Mouse (Mus musculus) spleen, adult 2 months (tissue): ENCODE data around the gene Snrpc. TPM values are rescaled to one million over a fixed set of nuclear protein-coding genes. Genes with fewer than 3 reads are reported as not detected.

Experiments
- DNase-seq, 2 experiments: peaks; one replicate each; pipeline versions ENCODE4 v3.0.0 to v3.0.0-alpha.2; 2012 to 2021; ENCODE audit warnings: low spot score in 2 of 2, low read depth in 1 of 2
- H3K27ac ChIP-seq: fragments of 200-500 bp; 2 replicates; pipeline ENCODE4 v1.5.1; 2012; ENCODE audit warnings: low read length, inconsistent platforms; ENCODE audit not compliant: insufficient read depth
- H3K27me3 ChIP-seq: fragments of 200-500 bp; 2 replicates; pipeline ENCODE4 v1.6.1; 2012; ENCODE audit warnings: mild to moderate bottlenecking, moderate library complexity, low read length, inconsistent platforms; ENCODE audit not compliant: control insufficient read depth, insufficient read depth
- H3K36me3 ChIP-seq: fragments of 200-500 bp; 2 replicates; pipeline ENCODE4 v1.6.1; 2012; ENCODE audit warnings: mild to moderate bottlenecking, low read length, inconsistent platforms; ENCODE audit not compliant: control insufficient read depth, insufficient read depth
- H3K4me1 ChIP-seq: fragments of 200-500 bp; 2 replicates; pipeline ENCODE4 v1.6.1; 2011; ENCODE audit warnings: inconsistent platforms; ENCODE audit not compliant: control insufficient read depth, insufficient read depth, insufficient read length
- H3K4me3 ChIP-seq: fragments of 200-500 bp; 2 replicates; pipeline ENCODE4 v1.5.1; 2011; ENCODE audit warnings: mild to moderate bottlenecking, inconsistent platforms; ENCODE audit not compliant: insufficient read depth, insufficient read length; ENCODE audit errors: extremely low read depth
- CTCF ChIP-seq: fragments of 200-500 bp; IDR thresholded peaks from 2 replicates; pipeline ENCODE4 v1.5.1; 2011; ENCODE audit warnings: mild to moderate bottlenecking, inconsistent platforms; ENCODE audit not compliant: insufficient read depth, insufficient read length, insufficient replicate concordance; ENCODE audit errors: extremely low read depth
- POLR2A ChIP-seq: fragments of 200-500 bp; IDR thresholded peaks from 2 replicates; pipeline ENCODE4 v1.6.1; 2011; ENCODE audit warnings: low read depth, low read length, inconsistent platforms
- WGBS: fragments of 180-500 bp; shearing (Covaris S2); methylation state at CpG from one replicate; pipeline ENCODE4 v1.1.7; 2018; 5-methylcytosine and 5-hydroxymethylcytosine counted together
- polyA plus RNA-seq: library from polyadenylated mRNA; depleted of rRNA; stranded (reverse); fragments of >200 nt; gene quantifications from 2 replicates; pipeline ENCODE4 v1.2.3, GENCODE M21; 2012

The Snrpc gene
- polyA plus RNA-seq, 1 experiment: 63.5 TPM

- no peak overlapping the region for H3K4me3 ChIP-seq
- TF ChIP-seq CTCF (no peak), POLR2A (no peak)
- H3K27ac ChIP-seq: no peak overlapping the region
- 92% methylated on average over 1 of the region's 1 CpGs for WGBS
- H3K4me1 ChIP-seq: no peaks in the 10 kb centered on the region
- no peaks in the 10 kb centered on the region for H3K27me3 ChIP-seq
- DNase-seq: no peak
- peaks cover 35% of the 10 kb centered on the region for H3K36me3 ChIP-seq
Observed at GRCm38 (mm10) chr17:27848351-27848750, 10.4 kb downstream of the Snrpc start.

GRCm38 (mm10) chr17:27851076-27851475 is 13.1 kb downstream of the Snrpc start:
- Histone ChIP-seq H3K4me1 (no peaks in the 10 kb centered on the region), H3K27me3 (no peaks in the 10 kb centered on the region), H3K27ac (no peak overlapping the region), H3K4me3 (no peak overlapping the region), H3K36me3 (peaks cover 24% of the 10 kb centered on the region)
- 30% methylated on average over 3 of the region's 3 CpGs for WGBS
- DNase-seq: no peak
- TF ChIP-seq CTCF (no peak), POLR2A (no peak)

GRCm38 (mm10) chr17:27856265-27856797 is 18.4 kb downstream of the Snrpc start, which contains the start of gene Uhrf1bp1:
Uhrf1bp1 (plus strand) TSS chr17:27856441.
- Histone ChIP-seq H3K4me1 (no peaks in the 10 kb centered on the region; the same call in 1 of the 2 replicates), H3K36me3 (peaks cover 1% of the 10 kb centered on the region; the same call in 1 of the 2 replicates), H3K4me3 (peak within 1 kb of the TSS; percentile 91), H3K27me3 (peaks cover 8% of the 10 kb centered on the region), H3K27ac (no peak within 1 kb of the TSS; the same call in 1 of the 2 replicates)
- no peak for TF ChIP-seq POLR2A
- TF ChIP-seq CTCF: no peak
- peak; percentile 45 to 66 for DNase-seq
- WGBS: 1% methylated on average over 54 of the region's 54 CpGs

- Histone ChIP-seq H3K4me1 (no peaks in the 10 kb centered on the region; the same call in 1 of the 2 replicates), H3K36me3 (peaks cover 1% of the 10 kb centered on the region; the same call in 1 of the 2 replicates), H3K27me3 (peaks cover 8% of the 10 kb centered on the region), H3K4me3 (peak overlapping the region; percentile 91), H3K27ac (no peak overlapping the region; the same call in 1 of the 2 replicates)
- peak in 1 of 2 experiments; percentile 16 for DNase-seq
- 3% methylated on average over 52 of the region's 52 CpGs for WGBS
- no peak for TF ChIP-seq POLR2A
- no peak for TF ChIP-seq CTCF
Observed at GRCm38 (mm10) chr17:27856798-27857648, 19.1 kb downstream of the Snrpc start.

GRCm38 (mm10) chr17:27857649-27858475 is 19.9 kb downstream of the Snrpc start:
- TF ChIP-seq CTCF (no peak), POLR2A (no peak)
- H3K4me3 ChIP-seq: no peak overlapping the region
- H3K27ac ChIP-seq: no peak overlapping the region
- H3K27me3 ChIP-seq: peaks cover 8% of the 10 kb centered on the region
- no peaks in the 10 kb centered on the region; the same call in 1 of the 2 replicates for H3K4me1 ChIP-seq
- H3K36me3 ChIP-seq: no peaks in the 10 kb centered on the region; the same call in 1 of the 2 replicates
- DNase-seq: no peak
- WGBS: 42% methylated on average over 11 of the region's 11 CpGs

GRCm38 (mm10) chr17:27859131-27859530 is 21.2 kb downstream of the Snrpc start:
- DNase-seq: no peak
- no peaks in the 10 kb centered on the region; the same call in 1 of the 2 replicates for H3K4me1 ChIP-seq
- no peak overlapping the region for H3K4me3 ChIP-seq
- TF ChIP-seq POLR2A: no peak
- TF ChIP-seq CTCF: no peak
- H3K36me3 ChIP-seq: no peaks in the 10 kb centered on the region
- WGBS: 93% methylated on average over 2 of the region's 2 CpGs
- H3K27me3 ChIP-seq: peaks cover 8% of the 10 kb centered on the region
- no peak overlapping the region for H3K27ac ChIP-seq
